Mouse (Mus musculus) C2C12 (cell line): ENCODE results near the gene Tmem273. TPM values are rescaled to one million over a fixed set of nuclear protein-coding genes. Genes with fewer than 3 reads are reported as not detected.

Experiments used
- H3K27me3 ChIP-seq: one replicate; pipeline ENCODE4 v1.6.1; 2011; ENCODE audit not compliant: control insufficient read depth, insufficient read depth, insufficient read length
- H3K36me3 ChIP-seq: one replicate; pipeline ENCODE4 v1.6.1; 2011; ENCODE audit not compliant: control insufficient read depth, insufficient read depth
- H3K4me3 ChIP-seq: one replicate; pipeline ENCODE4 v1.5.1; 2011; ENCODE audit warnings: mild to moderate bottlenecking, control low read depth; ENCODE audit not compliant: poor library complexity, insufficient read depth, severe bottlenecking
- H3K79me2 ChIP-seq: one replicate; pipeline ENCODE4 v1.6.1; 2011; ENCODE audit not compliant: control insufficient read depth, insufficient read depth
- H3K79me3 ChIP-seq: one replicate; pipeline ENCODE4 v1.6.1; 2011; ENCODE audit warnings: low read depth, control low read depth
- H3ac ChIP-seq: one replicate; pipeline ENCODE3; 2011; ENCODE audit warnings: low read depth; ENCODE audit not compliant: control insufficient read depth, insufficient read length
- CEBPB ChIP-seq: IDR thresholded peaks from one replicate; pipeline ENCODE4 v1.6.1; 2011; ENCODE audit warnings: low read depth, mild to moderate bottlenecking, control low read depth, moderate library complexity
- CTCF ChIP-seq: IDR thresholded peaks from one replicate; pipeline ENCODE4 v1.5.1; 2011; ENCODE audit not compliant: control insufficient read depth, insufficient read depth, insufficient read length
- FOSL1 ChIP-seq: IDR thresholded peaks from one replicate; pipeline ENCODE4 v1.8.0; 2011; ENCODE audit warnings: mild to moderate bottlenecking, low read length; ENCODE audit not compliant: poor library complexity, insufficient read depth, severe bottlenecking
- MAX ChIP-seq: IDR thresholded peaks from one replicate; pipeline ENCODE4 v1.6.1; 2011; ENCODE audit warnings: mild to moderate bottlenecking, control low read depth
- MYOD1 ChIP-seq: IDR thresholded peaks from one replicate; pipeline ENCODE4 v1.6.1; 2011; ENCODE audit warnings: low read depth; ENCODE audit not compliant: control insufficient read depth, insufficient read length
- MYOG ChIP-seq: IDR thresholded peaks from one replicate; pipeline ENCODE4 v1.6.1; 2011; ENCODE audit not compliant: control insufficient read depth, insufficient read length; ENCODE audit errors: extremely low read depth
- USF1 ChIP-seq: IDR thresholded peaks from one replicate; pipeline ENCODE4 v1.6.1; 2011; ENCODE audit warnings: low read depth, mild to moderate bottlenecking, control low read depth, moderate library complexity
- polyA plus RNA-seq: library from polyadenylated mRNA; unstranded; fragments of >200 nt; fragmentation: generic; extraction: Trizol; gene quantifications from one replicate; pipeline ENCODE4 v1.2.1, GENCODE M21; 2012; ENCODE audit warnings: missing spikeins

Tmem273 gene
- polyA plus RNA-seq, 1 experiment: 0.05 TPM

DNA sequence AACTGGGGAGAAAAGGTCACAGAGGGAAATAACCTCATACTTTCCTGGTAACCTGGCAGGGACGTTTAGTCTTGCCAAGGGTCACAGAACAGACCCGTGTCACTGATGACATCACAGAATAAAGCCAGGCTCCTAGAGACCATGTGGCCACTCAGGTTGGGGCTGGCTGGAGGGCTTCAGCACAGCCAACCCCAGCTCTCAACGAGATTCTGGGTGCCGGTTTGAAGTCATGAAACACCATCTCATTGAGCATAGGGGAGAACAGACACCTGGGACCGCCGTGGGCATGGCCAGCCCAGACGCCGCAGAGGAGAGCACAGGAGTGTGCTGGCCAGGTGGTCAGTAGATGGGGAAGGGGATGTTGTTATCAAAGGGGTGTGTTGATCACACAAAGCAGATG, 48.1 kb downstream of the Tmem273 start, which contains the start of gene Fam170b:
Gene Fam170b, plus strand, starts transcription at position 116 of the 400 bp plus-strand sequence.
- no peak for TF ChIP-seq MYOD1
- TF ChIP-seq MYOG: no peak
- TF ChIP-seq FOSL1: no peak
- TF ChIP-seq CTCF: no peak
- TF ChIP-seq USF1: no peak
- TF ChIP-seq CEBPB: no peak
- TF ChIP-seq MAX: no peak
- Histone ChIP-seq H3K79me2 (no peaks in the 10 kb centered on the region), H3K79me3 (no peaks in the 10 kb centered on the region), H3ac (no peak within 1 kb of the TSS), H3K36me3 (no peaks in the 10 kb centered on the region), H3K4me3 (no peak within 1 kb of the TSS), H3K27me3 (peaks cover 46% of the 10 kb centered on the region)

DNA sequence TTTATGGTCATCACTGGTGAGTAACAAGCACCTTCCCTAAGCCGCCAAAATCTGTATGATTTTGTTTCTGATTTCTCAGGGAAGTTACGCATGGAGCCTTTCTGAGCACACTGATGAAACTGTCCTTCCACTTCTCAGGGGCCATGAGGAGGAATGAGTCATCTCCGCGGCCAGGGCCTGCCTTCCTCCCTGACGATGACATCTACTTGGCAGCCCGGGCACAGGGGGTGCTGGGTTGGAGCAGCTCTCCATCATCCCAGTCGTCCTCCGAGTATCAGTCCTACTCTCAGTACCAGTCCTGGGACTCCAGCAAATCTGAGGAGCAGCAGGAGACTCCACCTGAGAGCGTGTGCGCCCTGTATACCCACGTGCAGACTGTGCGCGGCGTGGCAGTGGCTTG, 49.4 kb downstream of the Tmem273 start:
- no peaks in the 10 kb centered on the region for H3K79me3 ChIP-seq
- no peak overlapping the region for H3ac ChIP-seq
- no peaks in the 10 kb centered on the region for H3K36me3 ChIP-seq
- no peak for TF ChIP-seq CEBPB
- no peak for TF ChIP-seq CTCF
- no peak for TF ChIP-seq MAX
- TF ChIP-seq USF1: no peak
- TF ChIP-seq FOSL1: no peak
- no peak for TF ChIP-seq MYOD1
- TF ChIP-seq MYOG: no peak
- H3K79me2 ChIP-seq: no peaks in the 10 kb centered on the region
- no peak overlapping the region for H3K4me3 ChIP-seq
- H3K27me3 ChIP-seq: peaks cover 49% of the 10 kb centered on the region

DNA sequence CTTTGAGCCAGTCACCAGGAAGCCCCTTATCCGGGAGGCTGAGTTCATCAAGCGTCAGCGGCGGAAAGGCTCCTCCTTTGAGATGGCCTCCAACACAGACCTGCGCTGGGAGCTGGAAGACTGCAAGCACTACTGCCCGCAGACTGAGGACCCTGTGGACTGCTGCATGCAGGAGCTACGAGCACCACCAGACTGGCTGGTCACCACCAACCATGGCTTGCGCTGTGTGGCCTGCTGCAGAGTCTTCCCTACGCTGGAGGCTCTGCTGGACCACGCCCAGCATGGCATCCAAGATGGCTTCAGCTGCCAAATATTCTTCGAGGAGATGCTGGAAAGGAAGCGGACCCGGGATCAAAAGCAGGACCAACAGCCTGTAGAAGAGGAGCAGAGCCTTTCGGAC, 49.8 kb downstream of the Tmem273 start:
- H3K27me3 ChIP-seq: peaks cover 49% of the 10 kb centered on the region
- H3K79me3 ChIP-seq: no peaks in the 10 kb centered on the region
- no peak overlapping the region for H3ac ChIP-seq
- TF ChIP-seq FOSL1: no peak
- no peak for TF ChIP-seq MYOG
- no peak for TF ChIP-seq MAX
- TF ChIP-seq USF1: no peak
- no peak for TF ChIP-seq CTCF
- no peak for TF ChIP-seq CEBPB
- no peak for TF ChIP-seq MYOD1
- no peak overlapping the region for H3K4me3 ChIP-seq
- no peaks in the 10 kb centered on the region for H3K79me2 ChIP-seq
- no peaks in the 10 kb centered on the region for H3K36me3 ChIP-seq

DNA sequence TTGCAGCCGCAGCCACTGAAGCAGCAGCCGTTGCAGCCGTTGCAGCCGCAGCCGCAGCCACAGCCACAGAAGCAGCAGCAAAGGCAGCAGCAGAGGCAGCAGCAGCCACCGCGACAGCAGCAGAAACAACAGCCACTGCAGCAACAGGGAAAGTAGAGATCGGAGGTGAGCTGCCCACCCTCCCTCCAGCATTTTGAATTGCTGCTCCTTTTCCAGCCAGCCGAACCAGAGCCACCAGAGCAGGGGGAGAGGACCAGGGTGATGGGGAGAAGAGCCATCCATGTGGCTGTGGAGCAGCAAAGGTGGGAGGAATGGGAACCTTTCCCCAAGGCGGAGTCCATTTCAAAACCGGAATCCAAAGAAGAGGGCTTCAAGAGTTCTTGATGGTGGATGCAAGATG, 50.4 kb downstream of the Tmem273 start:
- peaks cover 49% of the 10 kb centered on the region for H3K27me3 ChIP-seq
- H3K79me2 ChIP-seq: no peaks in the 10 kb centered on the region
- H3K36me3 ChIP-seq: no peaks in the 10 kb centered on the region
- H3K4me3 ChIP-seq: no peak overlapping the region
- TF ChIP-seq MYOD1 (no peak), MYOG (no peak), FOSL1 (no peak), MAX (no peak), CTCF (no peak), CEBPB (no peak), USF1 (no peak)
- H3ac ChIP-seq: no peak overlapping the region
- no peaks in the 10 kb centered on the region for H3K79me3 ChIP-seq

DNA sequence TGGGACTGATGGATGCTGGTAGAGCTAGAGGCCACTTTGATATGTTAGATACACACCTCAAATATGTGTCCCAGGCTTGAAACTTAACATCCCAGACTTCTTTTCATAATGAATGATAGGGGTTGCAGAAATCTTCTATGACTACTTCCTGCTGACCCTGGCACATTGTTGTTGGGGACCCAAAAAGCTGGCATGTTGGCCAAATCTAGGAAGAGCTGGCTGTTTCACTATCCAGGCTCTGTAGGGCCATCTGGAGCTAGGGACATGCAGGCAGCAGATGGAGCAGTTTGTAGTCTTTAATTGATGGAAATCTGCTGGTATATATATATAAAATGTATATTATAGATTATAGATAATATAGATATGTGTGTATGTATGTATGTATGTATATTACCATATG, 56.3 kb downstream of the Tmem273 start:
- no peak overlapping the region for H3K4me3 ChIP-seq
- H3K79me2 ChIP-seq: no peaks in the 10 kb centered on the region
- no peaks in the 10 kb centered on the region for H3K79me3 ChIP-seq
- no peaks in the 10 kb centered on the region for H3K36me3 ChIP-seq
- no peak overlapping the region for H3ac ChIP-seq
- peaks cover 15% of the 10 kb centered on the region for H3K27me3 ChIP-seq
- TF ChIP-seq MYOG (no peak), USF1 (no peak), FOSL1 (no peak), MYOD1 (no peak), CTCF (no peak), CEBPB (no peak), MAX (no peak)

DNA sequence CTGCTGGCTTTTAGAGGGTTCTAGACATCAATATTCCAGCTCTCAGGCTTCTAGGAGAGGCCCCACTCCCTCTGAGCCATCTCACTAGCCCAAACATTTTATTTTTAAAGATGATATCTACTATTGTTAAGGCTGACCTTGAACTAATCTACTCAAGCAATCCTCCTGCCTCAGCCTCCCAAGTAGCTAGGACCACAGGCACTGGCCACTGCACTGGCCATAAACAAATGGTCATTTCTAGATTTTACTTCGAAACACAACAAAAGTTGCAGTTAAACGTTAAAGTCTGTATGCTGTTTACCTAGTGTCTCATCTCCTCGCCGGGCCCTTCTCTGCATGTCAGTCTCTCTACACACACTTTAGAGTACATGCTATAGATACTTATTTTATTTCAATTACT, 68.3 kb downstream of the Tmem273 start:
- Histone ChIP-seq H3K36me3 (no peaks in the 10 kb centered on the region), H3ac (no peak overlapping the region), H3K27me3 (peaks cover 25% of the 10 kb centered on the region), H3K4me3 (no peak overlapping the region), H3K79me2 (no peaks in the 10 kb centered on the region), H3K79me3 (no peaks in the 10 kb centered on the region)
- TF ChIP-seq USF1 (no peak), FOSL1 (no peak), MYOD1 (no peak), MYOG (no peak), MAX (no peak), CEBPB (no peak), CTCF (no peak)
